Mouse (Mus musculus): ENCODE measurements around the gene Apod.

DNA sequence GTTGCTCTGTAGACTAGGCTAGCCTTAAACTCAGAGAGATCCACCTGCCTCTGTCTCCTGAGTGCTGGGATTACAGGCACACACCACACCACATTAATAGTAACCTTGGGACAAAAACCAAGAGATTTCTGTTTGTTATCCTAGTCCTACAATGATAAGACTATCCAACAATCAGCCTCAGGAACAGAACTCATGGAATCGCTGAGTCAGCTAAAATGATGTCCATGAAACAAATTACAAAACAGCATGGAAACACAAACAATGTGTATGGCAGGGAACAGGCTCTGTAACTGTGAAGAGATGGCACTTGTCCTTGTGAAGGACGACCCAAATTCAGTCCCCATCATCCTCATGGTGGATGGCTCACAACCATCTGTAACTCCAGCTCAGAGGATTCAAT is 47.9 kb downstream of the Apod start:
- TF ChIP-seq CTCF (IDR thresholded peaks at IDR 0.05; ENCODE audit: low read depth) (no peak), EP300 (IDR thresholded peaks at IDR 0.05; ENCODE audit: low read depth) (no peak)
